Mouse (Mus musculus) forebrain, embryonic 12.5 days (tissue): ENCODE data around the gene Sgcg. TPM values are rescaled to one million over a fixed set of nuclear protein-coding genes. Genes with fewer than 3 reads are reported as not detected.

Source experiments
- ATAC-seq: fragments of 200-750 bp; cut with Nextera tagmentation; 2 replicates; pipeline ENCODE4 v1.8.0; 2017; ENCODE audit warnings: moderate TSS enrichment; ENCODE audit not compliant: low FRiP score
- H3K27ac ChIP-seq: fragments of 300-500 bp; sonication (generic); 2 replicates; pipeline ENCODE4 v1.5.1; 2016; ENCODE audit warnings: mild to moderate bottlenecking
- H3K27me3 ChIP-seq: fragments of 300-500 bp; sonication (generic); 2 replicates; pipeline ENCODE4 v1.6.1; 2016; ENCODE audit warnings: mild to moderate bottlenecking
- H3K36me3 ChIP-seq: fragments of 300-500 bp; sonication (generic); replicated peaks from 2 replicates; pipeline ENCODE4 v1.6.1; 2016; ENCODE audit warnings: mild to moderate bottlenecking
- H3K4me1 ChIP-seq: fragments of 300-500 bp; sonication (generic); 2 replicates; pipeline ENCODE4 v1.6.1; 2016
- H3K4me2 ChIP-seq: fragments of 300-500 bp; sonication (generic); 2 replicates; pipeline ENCODE4 v1.6.1; 2016; ENCODE audit warnings: mild to moderate bottlenecking, moderate library complexity
- H3K4me3 ChIP-seq: fragments of 300-500 bp; sonication (generic); replicated peaks from 2 replicates; pipeline ENCODE4 v1.5.1; 2016; ENCODE audit warnings: mild to moderate bottlenecking
- H3K9ac ChIP-seq: fragments of 300-500 bp; sonication (generic); 2 replicates; pipeline ENCODE4 v1.6.1; 2016; ENCODE audit warnings: mild to moderate bottlenecking
- H3K9me3 ChIP-seq: fragments of 300-500 bp; sonication (generic); 2 replicates; pipeline ENCODE4 v1.6.1; 2016
- WGBS: fragments of 180-500 bp; shearing (Covaris S2); methylation state at CpG from one replicate; pipeline ENCODE4 v1.1.7; 2016; 5-methylcytosine and 5-hydroxymethylcytosine counted together
- polyA plus RNA-seq: library from polyadenylated mRNA; unstranded; fragments of >200 nt; fragmentation: Nextera tagmentation; extraction: Ambion mirVana; gene quantifications from 2 replicates; pipeline ENCODE4 v1.2.1, GENCODE M21; 2016

Gene Sgcg
- polyA plus RNA-seq, result 0.05 and 0.19 TPM in 2 replicates

DNA sequence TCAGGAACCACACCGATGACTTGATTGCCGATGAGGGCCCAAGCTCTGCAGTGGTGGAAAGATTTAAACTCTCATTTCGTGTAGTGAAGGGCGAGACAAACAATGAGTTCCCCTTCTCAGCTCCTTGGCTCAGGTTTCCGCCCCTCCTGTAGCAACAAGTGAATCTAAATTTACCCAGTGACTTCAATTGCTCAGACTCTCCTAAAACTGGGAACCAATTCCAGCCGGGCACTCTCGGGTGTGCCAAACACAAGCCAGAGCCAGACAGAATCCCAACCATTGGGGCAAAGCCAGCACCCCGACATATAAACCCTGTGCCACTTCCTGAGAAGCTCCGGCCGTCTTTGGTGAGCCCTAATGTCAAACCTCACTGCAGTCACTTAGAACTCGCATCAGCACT, at the start of gene Sgcg:
Gene Sgcg, minus strand, starts transcription at position 139 of the 400 bp plus-strand sequence.
- Histone ChIP-seq H3K27ac (no peak within 1 kb of the TSS), H3K27me3 (no peaks in the 10 kb centered on the region), H3K36me3 (no peaks in the 10 kb centered on the region), H3K4me2 (no peak within 1 kb of the TSS), H3K4me3 (no peak within 1 kb of the TSS), H3K4me1 (no peaks in the 10 kb centered on the region), H3K9me3 (no peaks in the 10 kb centered on the region), H3K9ac (no peak within 1 kb of the TSS)
- ATAC-seq, result no peak
- 65% methylated on average over 11 of the region's 11 CpGs for WGBS

- Histone ChIP-seq H3K36me3 (no peaks in the 10 kb centered on the region), H3K4me1 (no peaks in the 10 kb centered on the region), H3K27ac (no peak overlapping the region), H3K9ac (no peak overlapping the region), H3K27me3 (no peaks in the 10 kb centered on the region), H3K4me3 (no peak overlapping the region), H3K9me3 (no peaks in the 10 kb centered on the region), H3K4me2 (no peak overlapping the region)
- no peak for ATAC-seq
- 82% methylated on average over 4 of the region's 4 CpGs for WGBS
These were observed 45.8 kb upstream of the Sgcg start for GRCm38 (mm10) chr14:61303969-61304609.

DNA sequence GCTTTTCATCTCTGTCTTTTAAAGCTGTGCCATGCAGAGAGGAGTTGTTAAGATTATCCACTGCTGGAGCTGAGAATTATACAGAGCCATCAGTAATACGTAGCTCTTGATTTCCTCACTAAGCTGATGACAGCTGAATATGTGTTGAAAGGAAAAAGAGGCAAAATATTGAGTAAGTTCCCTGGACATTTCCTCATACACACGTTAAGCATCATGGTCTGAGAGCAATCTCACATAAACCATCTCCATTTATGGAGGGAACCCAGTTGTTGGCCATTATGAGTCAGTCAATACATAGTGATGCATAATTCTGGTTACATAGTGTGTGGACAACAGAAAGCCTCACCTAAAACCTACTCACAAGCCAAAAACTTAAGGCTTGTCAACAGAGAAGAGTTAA, 44.1 kb upstream of the Sgcg start:
- no peak overlapping the region for H3K4me2 ChIP-seq
- no peak for ATAC-seq
- H3K36me3 ChIP-seq, result no peaks in the 10 kb centered on the region
- 70% methylated on average over 2 of the region's 2 CpGs for WGBS
- no peaks in the 10 kb centered on the region for H3K4me1 ChIP-seq
- no peak overlapping the region for H3K9ac ChIP-seq
- no peaks in the 10 kb centered on the region for H3K9me3 ChIP-seq
- H3K27me3 ChIP-seq, result no peaks in the 10 kb centered on the region
- no peak overlapping the region for H3K27ac ChIP-seq
- no peak overlapping the region for H3K4me3 ChIP-seq

DNA sequence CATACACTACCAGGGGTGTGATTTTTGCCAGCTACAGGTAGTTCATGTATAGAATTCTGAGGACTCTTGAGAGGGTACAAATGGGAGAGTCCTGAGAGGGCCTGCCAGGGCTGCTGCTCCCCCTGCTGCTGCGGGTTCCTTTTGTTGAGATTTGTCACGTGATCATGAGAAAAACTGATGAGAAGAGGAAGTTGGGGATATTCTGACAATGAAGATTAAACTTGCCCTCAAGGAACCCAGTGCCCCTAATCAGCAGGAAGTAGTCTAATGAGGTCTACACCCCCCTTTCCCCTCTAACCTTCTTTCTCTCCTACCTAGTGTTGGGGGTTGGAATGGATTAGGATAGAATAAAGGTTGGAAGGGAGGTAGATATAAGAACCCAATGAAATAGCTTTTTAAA, 43.0 kb upstream of the Sgcg start:
- WGBS, result 57% methylated on average over 2 of the region's 2 CpGs

GRCm38 (mm10) chr14:61299810-61300209, 41.5 kb upstream of the Sgcg start:
- WGBS, result 90% methylated on average over 6 of the region's 6 CpGs
- Histone ChIP-seq H3K9ac (no peak overlapping the region), H3K27ac (no peak overlapping the region), H3K9me3 (no peaks in the 10 kb centered on the region), H3K4me1 (no peaks in the 10 kb centered on the region), H3K36me3 (no peaks in the 10 kb centered on the region), H3K4me2 (no peak overlapping the region), H3K27me3 (no peaks in the 10 kb centered on the region; the same call in 1 of the 2 replicates), H3K4me3 (no peak overlapping the region)
- ATAC-seq, result no peak

More for the DNA sequence above, 43.0 kb upstream of the Sgcg start:
- H3K9me3 ChIP-seq, result no peaks in the 10 kb centered on the region
- H3K4me1 ChIP-seq, result no peaks in the 10 kb centered on the region
- no peaks in the 10 kb centered on the region for H3K36me3 ChIP-seq
- H3K27me3 ChIP-seq, result no peaks in the 10 kb centered on the region
- no peak overlapping the region for H3K4me2 ChIP-seq
- no peak overlapping the region for H3K9ac ChIP-seq
- no peak for ATAC-seq
- no peak overlapping the region for H3K4me3 ChIP-seq
- no peak overlapping the region for H3K27ac ChIP-seq

DNA sequence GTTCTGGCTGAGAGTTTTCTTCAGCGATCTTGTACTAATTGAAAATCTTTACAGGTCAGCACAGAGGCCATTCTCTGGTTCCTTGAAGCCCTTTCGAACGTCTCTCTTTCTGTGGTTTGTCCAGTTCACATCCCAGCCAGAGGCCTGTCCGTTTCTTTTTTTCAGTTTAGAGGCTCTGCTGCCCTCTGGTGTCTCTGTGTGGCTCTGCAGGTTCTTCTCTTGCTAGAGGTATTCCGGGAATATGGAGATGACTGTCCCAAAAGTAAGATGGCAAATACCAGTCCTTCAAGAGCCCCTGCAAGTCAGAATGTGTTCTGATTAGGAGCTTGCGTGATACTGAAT, 36.4 kb upstream of the Sgcg start:
- Histone ChIP-seq H3K9ac (no peak overlapping the region), H3K4me1 (no peaks in the 10 kb centered on the region; the same call in 1 of the 2 replicates), H3K4me2 (no peak overlapping the region), H3K27me3 (no peaks in the 10 kb centered on the region; the same call in 1 of the 2 replicates), H3K27ac (no peak overlapping the region), H3K9me3 (no peaks in the 10 kb centered on the region), H3K36me3 (no peaks in the 10 kb centered on the region), H3K4me3 (no peak overlapping the region)
- WGBS, result 15% methylated on average over 6 of the region's 6 CpGs
- ATAC-seq, result no peak

DNA sequence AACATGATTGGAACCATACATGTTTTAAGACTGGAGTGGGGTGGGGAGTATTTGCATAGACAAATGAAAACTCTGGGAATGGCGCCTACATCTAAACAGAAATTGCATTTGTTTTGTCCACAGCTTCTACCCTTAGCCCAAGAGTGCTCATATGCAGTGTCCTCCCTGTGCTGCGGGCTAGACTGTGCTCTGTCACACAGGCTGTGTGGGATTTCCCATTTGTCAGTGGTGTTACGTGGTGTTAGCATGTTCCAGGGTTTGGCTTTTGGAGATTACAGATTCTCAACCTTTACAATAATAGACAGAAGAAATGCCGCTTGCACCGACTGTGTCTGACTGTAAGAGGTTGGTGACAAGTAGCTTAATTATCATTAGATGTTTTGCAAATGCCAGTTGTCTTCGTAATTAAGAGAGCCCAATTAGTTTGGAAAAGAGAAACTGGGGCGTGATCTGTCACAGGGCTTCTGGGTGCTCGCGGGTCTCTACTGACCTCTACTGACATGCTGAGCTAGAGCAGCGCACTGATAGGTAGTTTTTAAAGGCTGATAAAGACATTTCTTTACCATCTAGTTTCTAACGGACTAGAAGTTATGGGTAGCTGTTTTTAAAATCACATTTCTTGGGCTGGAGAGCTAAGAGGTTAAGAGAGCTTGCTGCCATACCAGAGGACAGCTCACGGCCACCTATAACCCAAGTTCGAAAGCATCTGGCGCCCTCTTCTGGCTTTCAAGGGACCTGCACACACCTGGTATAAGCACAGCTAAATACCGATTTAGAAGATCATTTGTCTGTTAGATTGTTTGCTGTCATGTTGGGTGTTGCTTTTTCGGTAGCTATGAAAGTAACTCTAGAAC, 35.8 kb upstream of the Sgcg start:
- H3K4me1 ChIP-seq, result no peaks in the 10 kb centered on the region; the same call in 1 of the 2 replicates
- H3K27me3 ChIP-seq, result no peaks in the 10 kb centered on the region; the same call in 1 of the 2 replicates
- WGBS, result 40% methylated on average over 16 of the region's 16 CpGs
- no peaks in the 10 kb centered on the region for H3K9me3 ChIP-seq
- H3K9ac ChIP-seq, result no peak overlapping the region
- H3K36me3 ChIP-seq, result no peaks in the 10 kb centered on the region
- no peak overlapping the region for H3K4me3 ChIP-seq
- H3K4me2 ChIP-seq, result no peak overlapping the region
- H3K27ac ChIP-seq, result no peak overlapping the region
- ATAC-seq, result no peak; the same call in 1 of the 2 replicates

DNA sequence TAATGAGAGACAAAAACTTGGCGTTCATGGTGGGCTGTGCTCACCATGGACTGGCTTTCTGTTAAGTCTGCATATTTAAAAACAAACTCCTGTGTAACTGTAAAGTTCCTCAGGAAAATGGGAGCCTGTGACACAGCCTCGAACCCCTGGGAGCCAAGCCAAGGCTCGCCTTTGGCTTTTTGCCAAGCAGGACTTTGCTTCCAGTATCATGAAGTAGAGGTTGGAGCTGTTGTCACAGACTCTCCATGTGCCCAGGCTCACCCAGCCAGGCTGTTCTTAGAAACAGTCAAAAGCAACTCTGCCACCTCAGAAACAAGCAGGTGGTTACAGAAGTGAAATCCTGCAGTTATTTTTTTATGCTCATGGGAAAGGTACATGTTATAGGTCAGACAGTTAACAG, 32.4 kb upstream of the Sgcg start:
- Histone ChIP-seq H3K4me2 (no peak overlapping the region), H3K27ac (no peak overlapping the region), H3K27me3 (no peaks in the 10 kb centered on the region; the same call in 1 of the 2 replicates), H3K36me3 (no peaks in the 10 kb centered on the region), H3K4me1 (no peaks in the 10 kb centered on the region; the same call in 1 of the 2 replicates), H3K9ac (no peak overlapping the region), H3K9me3 (no peaks in the 10 kb centered on the region), H3K4me3 (no peak overlapping the region)
- 69% methylated on average over 3 of the region's 3 CpGs for WGBS
- no peak for ATAC-seq

- Histone ChIP-seq H3K9ac (no peak overlapping the region), H3K9me3 (no peaks in the 10 kb centered on the region), H3K4me2 (no peak overlapping the region), H3K27me3 (no peaks in the 10 kb centered on the region), H3K27ac (no peak overlapping the region), H3K36me3 (no peaks in the 10 kb centered on the region), H3K4me1 (no peaks in the 10 kb centered on the region), H3K4me3 (no peak overlapping the region)
- ATAC-seq, result no peak
- 70% methylated on average over 19 of the region's 19 CpGs for WGBS
These were observed 30.5 kb upstream of the Sgcg start for GRCm38 (mm10) chr14:61288606-61289286.

DNA sequence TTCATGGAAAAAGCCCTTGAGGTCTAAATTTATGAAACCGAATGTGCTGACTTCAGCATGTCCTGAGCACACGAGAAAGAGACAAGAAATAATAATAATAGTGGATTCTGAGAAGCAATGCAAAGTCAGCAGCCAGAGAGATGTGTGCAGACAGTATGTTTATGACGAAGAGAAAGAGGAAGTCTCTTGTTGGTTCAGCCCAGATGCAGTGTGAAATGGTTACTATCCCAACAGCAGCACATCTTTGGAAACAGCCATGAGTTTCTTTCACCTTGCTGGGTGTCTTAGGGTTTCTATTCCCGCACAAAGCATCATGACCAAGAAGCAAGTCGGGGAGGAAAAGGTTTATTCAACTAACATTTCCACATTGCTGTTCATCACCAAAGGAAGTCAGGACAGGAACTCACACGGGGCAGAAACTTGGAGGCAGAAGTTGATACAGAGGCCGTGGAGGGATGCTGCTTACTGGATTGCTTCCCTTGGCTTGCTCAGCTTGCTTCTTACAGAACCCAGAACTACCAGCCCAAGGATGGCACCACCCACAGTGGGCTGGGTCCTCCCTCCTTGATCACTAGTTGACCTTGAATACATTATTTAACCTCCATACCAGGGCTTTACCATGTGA, 20.5 kb upstream of the Sgcg start:
- Histone ChIP-seq H3K36me3 (no peaks in the 10 kb centered on the region), H3K9me3 (no peaks in the 10 kb centered on the region)
- WGBS, result 91% methylated on average over 7 of the region's 7 CpGs

DNA sequence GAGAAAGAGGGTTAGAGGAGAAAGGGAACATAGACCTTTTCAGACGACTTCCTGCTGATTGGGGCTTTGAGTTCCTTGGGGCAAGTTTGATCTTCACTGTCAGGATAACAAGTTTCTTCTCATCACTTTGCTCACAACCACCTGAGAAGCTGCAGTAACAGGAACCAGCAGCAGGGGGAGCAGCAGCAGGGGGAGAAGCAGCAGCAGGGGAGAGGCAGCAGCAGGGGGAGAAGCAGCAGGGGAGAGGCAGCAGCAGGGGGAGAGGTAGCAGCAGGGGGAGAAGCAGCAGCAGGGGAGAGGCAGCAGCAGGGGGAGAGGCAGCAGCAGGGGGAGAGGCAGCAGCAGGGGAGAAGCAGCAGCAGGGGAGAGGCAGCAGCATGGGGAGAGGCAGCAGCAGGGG, 19.0 kb upstream of the Sgcg start:
- ATAC-seq, result no peak
- Histone ChIP-seq H3K27me3 (peaks cover 40% of the 10 kb centered on the region), H3K9ac (no peak overlapping the region), H3K4me1 (peaks cover 11% of the 10 kb centered on the region), H3K27ac (no peak overlapping the region), H3K4me3 (no peak overlapping the region), H3K36me3 (no peaks in the 10 kb centered on the region), H3K9me3 (no peaks in the 10 kb centered on the region), H3K4me2 (no peak overlapping the region)
- WGBS, result 46% methylated on average over 1 of the region's 1 CpGs

More for the DNA sequence above, 20.5 kb upstream of the Sgcg start:
- peaks cover 30% of the 10 kb centered on the region for H3K27me3 ChIP-seq
- peaks cover 11% of the 10 kb centered on the region for H3K4me1 ChIP-seq
- no peak overlapping the region for H3K4me2 ChIP-seq
- no peak overlapping the region for H3K27ac ChIP-seq
- H3K4me3 ChIP-seq, result no peak overlapping the region
- H3K9ac ChIP-seq, result no peak overlapping the region
- no peak for ATAC-seq
